Mouse (Mus musculus): Measurements from ENCODE around the gene Kcnj15.

DNA sequence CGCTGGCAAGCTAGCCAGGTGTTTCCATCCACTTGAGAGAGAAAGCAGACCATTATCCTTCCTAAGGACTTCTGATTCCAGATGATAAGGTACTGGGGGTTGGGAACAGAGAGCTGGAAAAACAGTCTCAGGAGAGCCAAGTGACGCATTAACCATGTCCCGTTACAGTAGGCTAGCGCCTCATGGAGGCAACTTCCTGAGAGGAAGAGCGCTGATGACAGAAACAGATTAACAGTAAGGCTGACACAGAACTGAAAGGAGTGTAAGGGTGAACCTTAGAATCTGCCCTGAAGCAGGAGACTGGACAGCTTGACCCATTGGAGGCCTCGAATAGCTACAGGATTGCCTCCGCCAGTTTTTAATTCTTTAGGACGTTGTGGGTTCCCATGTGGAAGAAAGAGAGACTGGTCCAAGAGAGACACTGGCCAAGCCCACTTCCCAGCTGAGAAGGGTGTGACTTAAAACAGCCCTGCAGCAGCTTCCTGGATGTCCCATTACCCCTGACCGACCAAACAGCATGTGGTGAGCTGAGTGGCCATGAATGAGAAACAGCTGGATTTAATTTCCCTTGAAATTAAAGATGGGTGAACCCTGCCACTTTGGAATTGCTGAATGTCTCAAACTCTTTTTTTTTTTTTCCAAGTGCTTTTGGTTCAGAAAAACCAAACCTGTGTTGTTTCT, 64.7 kb downstream of the Kcnj15 start:
- TF ChIP-seq CTCF (IDR thresholded peaks at IDR 0.05; ENCODE audit: insufficient read depth, low read length), result no peak
- TF ChIP-seq POLR2A (IDR thresholded peaks at IDR 0.05; ENCODE audit: borderline replicate concordance, extremely low read depth, low read depth, low read length), result no peak

Data from lung, adult 2 months (tissue).